ENCODE assay signal across 8 mouse cellular contexts in genomic region chr7:27449256-27449862, GRCm38 (mm10). TPM values are rescaled to one million over a fixed set of nuclear protein-coding genes. Genes with fewer than 3 reads are reported as not detected.
DNase-seq lines count a peak whose midpoint lies in the region; ATAC-seq and TF ChIP-seq lines count a peak whose summit lies in the region.

No protein-coding gene starts in this region.

- H3K4me3 ChIP-seq in G1E (ENCODE audit: low read depth, low read length), result peak overlapping the region; percentile 79
- H3K4me3 ChIP-seq in cerebellum, adult 2 months (replicated peaks; ENCODE audit: insufficient read depth, low read depth, low read length), result no peak overlapping the region
- H3K4me3 ChIP-seq in limb, embryonic 14.5 days (replicated peaks; ENCODE audit: low read length), result no peak overlapping the region

- H3K27me3 ChIP-seq in G1E (ENCODE audit: insufficient read depth, low read length), result peaks cover 12% of the 10 kb centered on the region
- H3K27me3 ChIP-seq in cerebellum, adult 2 months (ENCODE audit: control insufficient read depth, insufficient read depth, low read length), result no peaks in the 10 kb centered on the region
- peaks cover 20% of the 10 kb centered on the region for H3K27me3 ChIP-seq in limb, embryonic 14.5 days (ENCODE audit: control insufficient read depth, insufficient read depth, low read length)

- no peak for TF ChIP-seq POLR2A in cerebellum, adult 2 months (IDR thresholded peaks at IDR 0.05; ENCODE audit: borderline replicate concordance, insufficient read depth, low read length)
- TF ChIP-seq POLR2A in limb, embryonic 14.5 days (IDR thresholded peaks at IDR 0.05; ENCODE audit: borderline replicate concordance, extremely low read depth, insufficient read depth, insufficient read length), result no peak

- peaks cover 25% of the 10 kb centered on the region for H3K36me3 ChIP-seq in G1E (replicated peaks)
- H3K36me3 ChIP-seq in limb, embryonic 14.5 days (ENCODE audit: control insufficient read depth, insufficient read depth, low read length), result no peaks in the 10 kb centered on the region

- no peaks in the 10 kb centered on the region for H3K9me3 ChIP-seq in G1E (replicated peaks)
- no peaks in the 10 kb centered on the region for H3K9me3 ChIP-seq in limb, embryonic 14.5 days (ENCODE audit: control insufficient read depth, low read length)

- H3K27ac ChIP-seq in cerebellum, adult 2 months (ENCODE audit: insufficient read depth, low read length), result no peak overlapping the region
- no peak overlapping the region for H3K27ac ChIP-seq in limb, embryonic 14.5 days (replicated peaks; ENCODE audit: low read depth, low read length)

- no peak overlapping the region for H3K9ac ChIP-seq in limb, embryonic 14.5 days (ENCODE audit: low read depth, low read length, severe bottlenecking)

- H3K4me1 ChIP-seq in G1E (ENCODE audit: insufficient read depth, low read depth, low read length), result peaks cover 66% of the 10 kb centered on the region
- peaks cover 5% of the 10 kb centered on the region; the same call in 1 of the 2 replicates for H3K4me1 ChIP-seq in cerebellum, adult 2 months (ENCODE audit: control insufficient read depth, insufficient read depth, low read length)
- H3K4me1 ChIP-seq in limb, embryonic 14.5 days (ENCODE audit: control insufficient read depth, insufficient read depth, low read length), result peaks cover 10% of the 10 kb centered on the region

- 67% methylated on average over 10 of the region's 10 CpGs for WGBS in cerebellum, adult 2 months
- WGBS in limb, embryonic 14.5 days, result 60% methylated on average over 10 of the region's 10 CpGs

- DNase-seq in 3134 (ENCODE audit: extremely low read depth, insufficient read length, low spot score) (peak; percentile 56), G1E (ENCODE audit: low spot score) (no peak)
- DNase-seq in cerebellum, adult 2 months, result peak; percentile 61 to 77
- DNase-seq in gastrocnemius, postnatal 25 days, result peak; percentile 33
- peak; percentile 80 for DNase-seq in kidney, adult 9 months
- peak; percentile 68 for DNase-seq in limb, embryonic 14.5 days (ENCODE audit: low spot score)
- peak; percentile 69 for DNase-seq in ovary, postnatal 14 days (ENCODE audit: low spot score)
- peak; percentile 52 to 55 for DNase-seq in thymus, postnatal 36 days

- no peak for ATAC-seq in G1E (ENCODE audit: extremely low read depth, insufficient number of reproducible peaks, low FRiP score, poor library complexity, severe bottlenecking)
- no peak for ATAC-seq in limb, embryonic 14.5 days (ENCODE audit: low FRiP score, low read depth)

- H3K4me2 ChIP-seq in limb, embryonic 14.5 days (replicated peaks; ENCODE audit: low read depth, low read length, severe bottlenecking), result no peak overlapping the region

- peak; percentile 50; the same call in 1 of the 2 replicates for TF ChIP-seq CTCF in G1E (IDR thresholded peaks at IDR 0.05; ENCODE audit: low read depth, low read length)
- peak; percentile 59; the same call in 1 of the 2 replicates for TF ChIP-seq CTCF in cerebellum, adult 2 months (IDR thresholded peaks at IDR 0.05; ENCODE audit: borderline replicate concordance, insufficient read depth, low read depth, low read length)

RNA-seq across cellular contexts. Expression of gene Blvrb, which starts 1.6 kb away (rescaled TPM):
- total RNA-seq in G1E (2014; fragmentation: Nextera tagmentation) (438 and 479 TPM in 2 replicates), G1E (2017) (212 and 254 TPM in 2 replicates)
- 394 and 460 TPM in 2 replicates for polyA plus RNA-seq in G1E (2012)
- polyA plus RNA-seq in cerebellum, adult 2 months (2012; rRNA removed), result 24.2 and 25.2 TPM in 2 replicates
- 10 to 100 TPM; 11.0 to 17.2 TPM for total RNA-seq in gastrocnemius, postnatal 25 days (2021)
- polyA plus RNA-seq in limb, embryonic 14.5 days (2012; rRNA removed), result 44.8 and 49.5 TPM in 2 replicates
- polyA plus RNA-seq in limb, embryonic 14.5 days (2014; fragmentation: Nextera tagmentation; extraction: Ambion mirVana), result 60.8 and 61.2 TPM in 2 replicates

RNA-seq across cellular contexts. Expression of gene Sptbn4, which starts 1.9 kb away (rescaled TPM):
- total RNA-seq in G1E (2014; fragmentation: Nextera tagmentation) (0.92 and 2.9 TPM in 2 replicates), G1E (2017) (1.1 and 1.2 TPM in 2 replicates)
- polyA plus RNA-seq in G1E (2012), result 0.91 and 1.1 TPM in 2 replicates
- polyA plus RNA-seq in cerebellum, adult 2 months (2012; rRNA removed), result 171 and 177 TPM in 2 replicates
- total RNA-seq in gastrocnemius, postnatal 25 days (2021), result under 1 TPM in 1 of 2 experiments, not detected in 1; 0.05 TPM
- polyA plus RNA-seq in limb, embryonic 14.5 days (2012; rRNA removed), result 0.60 and 0.64 TPM in 2 replicates
- polyA plus RNA-seq in limb, embryonic 14.5 days (2014; fragmentation: Nextera tagmentation; extraction: Ambion mirVana), result 0.15 TPM in 2 replicates

RNA-seq across cellular contexts. Expression of gene Sertad3, which starts 24.2 kb away (rescaled TPM):
- total RNA-seq in G1E (2014; fragmentation: Nextera tagmentation), result 5.2 and 9.0 TPM in 2 replicates
- 15.8 and 18.1 TPM in 2 replicates for total RNA-seq in G1E (2017)
- polyA plus RNA-seq in G1E (2012), result 24.0 and 27.0 TPM in 2 replicates
- 8.1 and 8.9 TPM in 2 replicates for polyA plus RNA-seq in cerebellum, adult 2 months (2012; rRNA removed)
- 1 to 10 TPM; 3.8 to 7.3 TPM for total RNA-seq in gastrocnemius, postnatal 25 days (2021)
- polyA plus RNA-seq in limb, embryonic 14.5 days (2012; rRNA removed), result 31.3 and 32.1 TPM in 2 replicates
- 31.5 and 32.4 TPM in 2 replicates for polyA plus RNA-seq in limb, embryonic 14.5 days (2014; fragmentation: Nextera tagmentation; extraction: Ambion mirVana)

RNA-seq across cellular contexts. Expression of gene Sertad1, which starts 37.4 kb away (rescaled TPM):
- total RNA-seq in G1E (2014; fragmentation: Nextera tagmentation), result 18.5 and 18.6 TPM in 2 replicates
- total RNA-seq in G1E (2017), result 62.3 and 63.1 TPM in 2 replicates
- polyA plus RNA-seq in G1E (2012), result 56.9 and 75.3 TPM in 2 replicates
- polyA plus RNA-seq in cerebellum, adult 2 months (2012; rRNA removed), result 17.4 and 17.9 TPM in 2 replicates
- total RNA-seq in gastrocnemius, postnatal 25 days (2021), result 1 to 10 TPM; 6.8 to 7.5 TPM
- 23.3 and 28.0 TPM in 2 replicates for polyA plus RNA-seq in limb, embryonic 14.5 days (2012; rRNA removed)
- 34.2 and 39.4 TPM in 2 replicates for polyA plus RNA-seq in limb, embryonic 14.5 days (2014; fragmentation: Nextera tagmentation; extraction: Ambion mirVana)

RNA-seq across cellular contexts. Expression of gene Prx, which starts 49.8 kb away (rescaled TPM):
- 1.5 and 1.7 TPM in 2 replicates for total RNA-seq in G1E (2014; fragmentation: Nextera tagmentation)
- total RNA-seq in G1E (2017), result 0.93 and 1.3 TPM in 2 replicates
- 2.3 and 2.7 TPM in 2 replicates for polyA plus RNA-seq in G1E (2012)
- 0.34 and 0.43 TPM in 2 replicates for polyA plus RNA-seq in cerebellum, adult 2 months (2012; rRNA removed)
- total RNA-seq in gastrocnemius, postnatal 25 days (2021), result 10 to 100 TPM; 11.6 to 13.0 TPM
- polyA plus RNA-seq in limb, embryonic 14.5 days (2012; rRNA removed), result 6.3 and 6.6 TPM in 2 replicates
- 2.1 and 2.5 TPM in 2 replicates for polyA plus RNA-seq in limb, embryonic 14.5 days (2014; fragmentation: Nextera tagmentation; extraction: Ambion mirVana)

Comparison
In these comparisons a context has a peak if more than half of its experiments do, and no peak if none do; other contexts are left out.
1. RNA of gene Sptbn4, which starts 1.9 kb away (polyA plus RNA-seq): 171 to 177 TPM in cerebellum, adult 2 months; 0.91 to 1.1 TPM in G1E and 0.15 to 0.64 TPM in limb, embryonic 14.5 days; every median in the first group is over 10 times any median in the second.